Mouse (Mus musculus) heart, embryonic 11.5 days (tissue): ENCODE measurements at regions not wholly inside any gene's neighbourhood (a gene's known extent, or its start where the extent isn't known, plus 50 kb on each side); places are given as distances from the start of the nearest gene placed in this dataset.
"Not testable (repeated sequence)": the region's sequence is repeated elsewhere in the genome, so short reads cannot be mapped to it uniquely, and the experiment has no call there.

ENCODE experiments used
- ATAC-seq: fragments of 200-750 bp; cut with Nextera tagmentation; replicated peaks from 2 replicates; pipeline ENCODE4 v1.8.0; 2017; ENCODE audit warnings: moderate library complexity; ENCODE audit not compliant: insufficient number of reproducible peaks, low FRiP score, low TSS enrichment
- H3K27ac ChIP-seq: fragments of 300-500 bp; sonication (generic); 2 replicates; pipeline ENCODE4 v1.5.1; 2014; ENCODE audit warnings: mild to moderate bottlenecking, low read depth, low read length
- H3K27me3 ChIP-seq: fragments of 300-500 bp; sonication (generic); 2 replicates; pipeline ENCODE4 v1.6.1; 2014; ENCODE audit warnings: mild to moderate bottlenecking, low read length, mixed read lengths; ENCODE audit not compliant: control insufficient read depth, insufficient read depth
- H3K36me3 ChIP-seq: fragments of 300-500 bp; sonication (generic); 2 replicates; pipeline ENCODE4 v1.6.1; 2014; ENCODE audit warnings: mild to moderate bottlenecking, low read length, moderate library complexity, mixed read lengths; ENCODE audit not compliant: control insufficient read depth, insufficient read depth
- H3K4me1 ChIP-seq: fragments of 300-500 bp; sonication (generic); 2 replicates; pipeline ENCODE4 v1.6.1; 2014; ENCODE audit warnings: low read length; ENCODE audit not compliant: control insufficient read depth, insufficient read depth
- H3K4me2 ChIP-seq: fragments of 300-500 bp; sonication (generic); 2 replicates; pipeline ENCODE4 v1.6.1; 2014; ENCODE audit warnings: mild to moderate bottlenecking, moderate library complexity
- H3K4me3 ChIP-seq: fragments of 300-500 bp; sonication (generic); 2 replicates; pipeline ENCODE4 v1.5.1; 2014; ENCODE audit warnings: low read depth, low read length
- H3K9ac ChIP-seq: fragments of 300-500 bp; sonication (generic); 2 replicates; pipeline ENCODE4 v1.6.1; 2014; ENCODE audit warnings: mild to moderate bottlenecking, low read depth, low read length, moderate library complexity
- H3K9me3 ChIP-seq: fragments of 300-500 bp; sonication (generic); replicated peaks from 2 replicates; pipeline ENCODE4 v1.6.1; 2016; ENCODE audit warnings: low read length; ENCODE audit not compliant: control insufficient read depth
- WGBS: fragments of 180-500 bp; shearing (Covaris S2); extraction: QIAGEN DNeasy Blood & Tissue Kit; methylation state at CpG from one replicate; pipeline ENCODE4 v1.1.7; 2014; ENCODE audit not compliant: insufficient replicate concordance; 5-methylcytosine and 5-hydroxymethylcytosine counted together

DNA sequence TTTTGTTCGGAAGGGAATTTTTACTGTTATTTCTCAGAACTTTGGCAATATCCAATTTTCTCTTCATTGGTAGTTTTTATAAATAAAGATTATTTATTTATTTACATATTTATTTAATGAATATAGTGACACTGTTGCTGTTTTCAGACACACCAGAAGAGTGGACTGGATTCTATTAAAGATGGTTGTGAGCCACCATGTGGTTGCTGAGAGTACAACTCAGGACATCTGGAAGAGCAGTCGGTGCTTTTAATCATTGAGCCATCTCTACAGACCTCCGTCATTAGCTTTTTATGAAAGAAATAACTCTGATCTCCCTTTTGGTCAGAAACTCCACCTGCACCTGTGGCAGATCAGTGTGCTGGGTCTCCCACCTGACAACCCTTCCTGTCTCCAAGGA is 59.4 kb upstream of the Scaf8 start:
- ATAC-seq, H3K4me1 ChIP-seq, H3K36me3 ChIP-seq, H3K4me2 ChIP-seq, H3K27me3 ChIP-seq, H3K27ac ChIP-seq, H3K4me3 ChIP-seq, H3K9ac ChIP-seq, H3K9me3 ChIP-seq: not testable (repeated sequence)
- 72% methylated on average over 3 of the region's 3 CpGs for WGBS

GRCm38 (mm10) chr17:3063401-3063800 is 51.4 kb upstream of the Scaf8 start:
- 85% methylated on average over 1 of the region's 1 CpGs for WGBS
- not testable (repeated sequence) for H3K27ac ChIP-seq

More at GRCm38 (mm10) chr17:3063401-3063800, 51.4 kb upstream of the Scaf8 start:
- H3K36me3 ChIP-seq, H3K27me3 ChIP-seq, ATAC-seq, H3K4me3 ChIP-seq, H3K9ac ChIP-seq, H3K4me2 ChIP-seq, H3K9me3 ChIP-seq, H3K4me1 ChIP-seq: not testable (repeated sequence)
